Mouse (Mus musculus) layer of hippocampus, postnatal 25 days (tissue): ENCODE results near the gene Supt3. TPM values are rescaled to one million over a fixed set of nuclear protein-coding genes. Genes with fewer than 3 reads are reported as not detected.

Experiments used
- DNase-seq, 2 experiments: peaks; one replicate each; pipeline ENCODE4 v3.0.0; 2022; ENCODE audit warnings: mixed read lengths in 2 of 2, low spot score in 1 of 2; ENCODE audit errors: extremely low spot score in 1 of 2
- total RNA-seq, 2 experiments: library from RNA; stranded (reverse); gene quantifications; 2 replicates each; pipeline ENCODE4 v1.2.3; 2021

Supt3 gene
- total RNA-seq, 2 experiments from 2014 or later: 14.6 TPM

DNA sequence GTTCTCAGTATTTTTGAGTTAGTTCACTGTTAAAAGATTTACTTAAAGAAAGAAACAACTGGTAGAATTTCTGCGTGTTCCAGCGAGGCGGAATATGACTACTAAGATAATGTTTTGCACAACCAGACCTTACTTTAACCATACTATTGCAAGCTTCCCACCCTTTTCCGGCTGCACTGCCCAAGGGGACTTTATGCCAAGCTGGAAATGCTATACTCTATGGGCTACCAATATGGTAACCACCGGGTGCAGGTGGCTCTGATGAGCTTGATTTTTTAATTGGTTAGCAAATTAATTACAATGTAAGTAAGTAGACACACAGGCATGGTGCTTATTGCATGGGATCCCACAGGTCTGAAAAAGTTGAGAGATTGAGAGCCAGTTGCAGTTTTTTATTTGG, 1.2 kb downstream of the Supt3 start:
- DNase-seq: no peak

DNA sequence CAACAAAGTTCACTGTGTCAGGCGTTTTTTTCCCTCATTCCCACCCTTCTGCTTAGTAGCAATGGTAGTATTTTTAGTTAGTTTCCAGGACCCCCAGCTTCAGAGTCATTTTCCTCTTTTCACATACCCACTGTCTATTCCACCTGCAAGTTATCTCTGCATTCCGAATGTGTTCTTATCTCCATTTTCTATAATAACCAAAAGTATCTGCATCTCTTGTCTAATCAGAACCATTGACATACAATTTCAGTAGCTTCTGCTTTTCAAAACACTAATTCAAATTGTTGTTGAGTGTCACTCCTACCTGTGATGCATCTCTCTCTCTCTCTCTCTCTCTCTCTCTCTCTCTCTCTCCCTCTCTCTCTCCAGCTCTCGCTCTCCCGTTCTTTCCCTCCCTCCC, 3.4 kb downstream of the Supt3 start:
- no peak for DNase-seq

DNA sequence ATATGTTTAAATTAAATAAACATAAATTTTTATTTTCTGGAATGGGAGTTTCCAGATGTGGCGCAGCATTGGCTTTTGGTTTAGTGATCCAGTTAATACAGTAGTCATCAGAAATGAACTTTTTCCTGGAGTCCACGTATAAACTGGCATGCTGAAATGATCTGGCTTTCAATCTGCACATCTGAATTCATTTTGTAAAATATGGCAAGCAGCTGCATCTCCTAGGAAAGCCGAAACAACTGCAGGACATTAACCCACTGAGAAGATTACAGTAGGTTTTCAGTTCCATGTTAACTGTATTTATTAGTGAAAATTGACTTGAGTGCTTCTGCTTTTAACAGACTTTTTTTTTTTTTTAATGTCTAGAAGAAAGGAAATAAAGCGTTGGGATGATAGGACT, 5.4 kb downstream of the Supt3 start:
- no peak for DNase-seq

DNA sequence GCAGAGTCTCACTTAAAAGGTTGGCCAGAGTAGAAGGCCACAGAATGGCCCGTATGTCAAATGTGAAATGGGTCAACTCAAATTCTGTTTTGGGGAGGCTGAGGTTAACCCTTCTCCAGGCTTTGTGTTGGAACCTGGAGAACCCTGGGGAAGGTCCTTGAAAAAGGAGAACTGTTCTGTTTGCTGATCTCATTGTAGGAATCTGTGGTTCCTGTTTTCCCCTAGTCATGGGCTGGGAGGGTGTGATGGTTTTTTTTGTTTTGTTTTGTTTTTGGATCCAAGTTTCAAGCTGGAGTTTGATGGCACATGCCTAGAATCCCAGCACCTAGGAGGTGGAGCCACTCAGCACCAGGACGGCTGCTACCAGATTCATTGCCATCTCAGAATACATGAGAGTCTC, 6.2 kb downstream of the Supt3 start:
- no peak for DNase-seq

DNA sequence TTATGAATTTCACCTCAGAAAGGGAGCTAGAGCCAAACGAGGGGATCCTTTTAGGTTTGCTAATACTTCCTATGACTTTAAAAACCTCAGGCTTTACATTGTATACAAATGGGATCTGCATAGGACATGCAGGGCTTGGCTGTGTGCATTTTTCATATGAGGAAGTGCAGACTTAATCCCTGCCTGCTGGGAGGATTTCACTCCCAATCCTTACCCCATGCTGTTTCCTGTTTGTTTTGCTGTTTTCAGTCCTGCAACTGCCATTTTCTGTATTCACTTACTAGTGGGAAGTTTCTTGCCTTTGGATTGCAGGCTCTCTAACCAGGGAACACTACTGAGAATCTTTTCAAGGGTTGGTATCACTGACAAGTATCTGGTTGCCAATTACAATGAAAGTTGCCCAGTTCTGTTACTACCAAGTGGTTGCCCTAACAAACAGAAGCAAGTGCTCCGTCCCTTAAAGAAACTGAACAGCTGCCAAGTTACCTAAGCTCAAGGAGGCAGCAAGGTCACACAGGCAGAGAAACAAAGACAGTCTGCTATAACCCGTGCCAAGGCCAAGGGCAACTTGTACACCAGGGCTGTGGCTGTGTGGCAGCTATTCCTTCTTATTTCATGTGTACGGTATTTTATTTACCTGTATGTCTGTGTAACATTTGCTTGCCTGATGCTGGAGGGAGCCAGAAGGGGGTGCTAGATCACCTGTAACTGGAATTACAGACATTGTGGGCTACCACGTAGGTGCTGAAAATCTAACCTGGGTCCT, 12.2 kb downstream of the Supt3 start:
- no peak for DNase-seq

- no peak for DNase-seq
Observed at GRCm38 (mm10) chr17:44792218-44792917, 15.4 kb downstream of the Supt3 start.

- DNase-seq: no peak
Observed at GRCm38 (mm10) chr17:44797331-44797730, 20.4 kb downstream of the Supt3 start.

DNA sequence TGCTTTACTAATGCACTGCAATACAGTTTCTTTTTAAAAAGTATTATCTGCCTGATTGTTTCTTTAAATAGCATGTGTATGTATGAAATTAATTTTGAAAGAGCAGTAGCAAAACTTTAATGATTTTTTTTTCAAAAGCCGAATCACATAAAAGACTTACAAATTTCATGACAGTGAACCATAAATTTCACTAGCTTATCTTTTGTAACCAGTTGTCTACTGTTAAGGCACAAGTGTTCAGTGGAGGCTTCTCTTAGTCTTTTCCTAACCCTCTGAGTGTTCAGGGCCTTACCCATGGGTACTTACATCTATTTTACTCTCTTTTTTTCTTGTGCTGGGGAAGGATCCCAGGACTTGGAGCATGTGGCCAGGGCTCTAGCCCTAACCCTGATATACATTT, 30.1 kb downstream of the Supt3 start:
- no peak for DNase-seq

GRCm38 (mm10) chr17:44814508-44815175, 37.7 kb downstream of the Supt3 start, which contains the start of gene Runx2:
TSS of gene Runx2 (minus strand) at chr17:44814797.
- DNase-seq: no peak

- DNase-seq: no peak
Observed at GRCm38 (mm10) chr17:44818825-44819224, 41.9 kb downstream of the Supt3 start.

GRCm38 (mm10) chr17:44819816-44820215, 42.9 kb downstream of the Supt3 start:
- DNase-seq: no peak

DNA sequence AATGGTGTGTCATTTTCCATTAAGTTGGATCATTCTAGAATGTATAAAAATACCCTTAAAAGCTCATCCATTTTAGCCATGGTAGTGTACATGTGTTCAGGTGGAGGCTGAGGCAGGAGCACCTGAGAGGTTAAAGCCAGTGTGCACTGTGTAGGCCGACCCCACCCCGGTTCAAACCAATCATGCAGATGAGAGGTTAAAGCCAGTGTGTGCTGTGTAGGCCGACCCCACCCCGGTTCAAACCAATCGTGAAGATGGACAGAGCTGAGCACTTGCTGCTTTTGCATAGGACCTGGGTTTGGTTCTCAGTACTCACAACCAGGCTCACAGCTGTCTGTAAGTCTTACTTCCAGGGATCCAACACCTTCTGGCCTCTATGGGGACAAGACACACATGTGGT, 45.0 kb downstream of the Supt3 start:
- DNase-seq: no peak

DNA sequence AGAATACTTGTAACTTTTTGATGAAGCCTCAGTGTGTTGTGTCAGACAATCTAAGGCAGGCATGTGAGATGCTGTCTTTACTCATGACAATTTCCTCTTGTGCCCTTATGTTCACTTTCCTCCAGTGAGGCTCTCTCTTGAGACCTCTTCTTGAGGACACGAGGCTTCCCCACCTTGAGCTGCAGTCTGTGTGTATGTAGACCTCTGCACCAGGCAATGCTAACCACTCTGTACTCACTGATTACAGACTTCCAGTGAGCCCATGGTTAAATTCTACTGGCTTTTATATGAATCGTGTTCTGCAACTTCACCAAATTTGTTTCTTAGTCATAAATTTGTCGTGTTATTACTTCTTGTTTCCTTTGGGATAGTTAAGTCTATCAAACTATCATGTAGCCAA, 50.2 kb downstream of the Supt3 start:
- no peak for DNase-seq

GRCm38 (mm10) chr17:44827964-44828363, 51.0 kb downstream of the Supt3 start:
- DNase-seq: no peak

DNA sequence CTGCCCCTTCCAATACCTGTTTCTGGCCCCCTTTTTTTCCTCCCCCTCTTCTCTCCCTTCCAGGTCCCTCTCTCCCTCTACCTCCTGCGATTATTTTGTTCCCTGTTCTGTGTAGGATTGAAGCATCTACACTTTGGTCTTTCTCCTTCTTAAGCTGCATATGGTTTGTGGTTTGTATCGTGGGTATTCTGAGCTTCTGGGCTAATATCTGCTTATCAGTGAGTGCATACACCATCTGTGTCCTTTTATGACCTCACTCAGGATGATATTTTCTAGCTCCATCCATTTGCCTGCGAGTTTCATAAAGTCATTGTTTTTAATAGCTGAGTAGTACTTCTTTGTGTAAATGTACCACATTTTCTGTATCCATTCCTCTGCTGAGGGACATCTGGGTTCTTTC, 52.6 kb downstream of the Supt3 start:
- DNase-seq: no peak

- DNase-seq: no peak
Observed at GRCm38 (mm10) chr17:44831201-44831600, 54.2 kb downstream of the Supt3 start.

GRCm38 (mm10) chr17:44842184-44842583, 65.2 kb downstream of the Supt3 start:
- no peak for DNase-seq

DNA sequence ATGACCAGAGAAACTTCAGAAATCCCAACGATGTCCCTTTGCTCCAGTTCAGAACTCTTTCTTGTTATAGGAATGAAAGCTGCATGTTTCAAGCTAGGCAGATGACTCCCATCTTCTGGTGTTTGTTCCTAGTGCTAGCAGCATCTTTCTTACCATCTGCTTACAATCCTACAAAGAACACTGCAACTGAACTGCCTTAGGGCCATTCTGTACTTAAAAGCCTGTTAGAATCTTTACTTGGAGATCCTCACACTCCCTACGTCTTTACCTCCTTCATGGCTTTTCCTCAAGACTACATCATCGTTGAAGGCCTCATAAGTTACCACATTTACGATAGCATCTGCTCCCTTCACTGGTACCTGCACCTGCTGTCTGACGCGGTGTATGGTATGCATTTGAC, 86.2 kb downstream of the Supt3 start:
- DNase-seq: no peak

GRCm38 (mm10) chr17:44893592-44893991, 116.6 kb downstream of the Supt3 start:
- no peak for DNase-seq

DNA sequence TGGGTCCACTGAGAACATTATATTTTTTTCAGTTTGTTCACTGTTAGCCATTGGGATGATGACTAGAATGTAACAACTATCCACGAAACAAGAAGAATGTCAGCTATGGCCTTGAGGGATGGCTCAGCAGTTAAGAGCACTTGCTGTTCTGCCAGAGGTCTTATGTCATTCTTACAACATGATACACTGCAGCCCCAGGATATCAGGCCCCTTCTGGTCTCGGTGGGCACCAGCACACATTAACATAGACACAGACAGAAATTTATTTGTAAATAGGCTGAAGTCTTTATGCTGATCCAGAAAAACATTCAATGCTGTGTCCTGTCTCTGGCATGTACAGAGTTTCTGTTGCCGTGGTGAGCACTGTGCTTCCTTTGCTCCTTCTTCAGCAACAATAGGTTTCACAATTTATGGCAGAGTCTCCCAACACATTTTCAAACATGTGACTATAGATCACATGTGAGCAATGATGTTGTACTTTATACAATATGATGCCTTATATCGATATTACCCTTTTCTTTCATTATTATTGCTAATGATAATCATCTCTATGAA, 166.7 kb downstream of the Supt3 start:
- DNase-seq: no peak

DNA sequence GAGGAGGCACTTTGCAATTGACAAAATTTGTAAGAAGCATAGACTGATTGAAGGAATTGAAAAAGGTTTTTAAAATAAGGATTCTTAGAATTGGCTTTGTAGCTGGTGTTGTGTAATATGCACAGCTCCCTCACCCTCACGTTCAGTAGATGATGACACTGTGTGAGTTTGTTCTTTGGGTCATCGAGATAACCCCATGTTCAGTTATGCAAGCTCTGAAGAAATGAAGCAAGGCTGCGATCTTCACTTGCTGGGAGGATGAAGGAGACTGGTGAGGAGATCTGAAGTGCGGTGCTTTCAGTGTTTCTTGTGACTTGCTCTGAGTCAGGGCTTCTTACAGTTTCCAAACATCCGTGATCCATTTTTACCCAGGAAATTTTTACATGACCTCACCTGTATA, 168.4 kb downstream of the Supt3 start:
- DNase-seq: no peak
